Mouse (Mus musculus) cortical plate, adult 2 months (tissue): Measurements from ENCODE around the gene Plrg1.

ENCODE experiments used
- CTCF ChIP-seq: fragments of 200-500 bp; IDR thresholded peaks from 2 replicates; pipeline ENCODE4 v1.5.1; 2011; ENCODE audit warnings: mild to moderate bottlenecking, control low read depth, low read length; ENCODE audit not compliant: insufficient read depth; ENCODE audit errors: extremely low read depth
- POLR2A ChIP-seq: fragments of 200-500 bp; IDR thresholded peaks from 2 replicates; pipeline ENCODE4 v1.6.1; 2011; ENCODE audit warnings: mild to moderate bottlenecking, low read length, control low read depth; ENCODE audit not compliant: insufficient read depth; ENCODE audit errors: extremely low read depth

GRCm38 (mm10) chr3:83021176-83021575, 34.1 kb upstream of the Plrg1 start:
- TF ChIP-seq POLR2A, result no peak
- TF ChIP-seq CTCF, result no peak
